Mouse (Mus musculus): ENCODE results near the gene Spg7.
A peak's percentile ranks its signal among the peaks of the same experiment; 100 is the strongest.
"Not testable (repeated sequence)": the region's sequence is repeated elsewhere in the genome, so short reads cannot be mapped to it uniquely, and the experiment has no call there.

The Spg7 gene

DNA sequence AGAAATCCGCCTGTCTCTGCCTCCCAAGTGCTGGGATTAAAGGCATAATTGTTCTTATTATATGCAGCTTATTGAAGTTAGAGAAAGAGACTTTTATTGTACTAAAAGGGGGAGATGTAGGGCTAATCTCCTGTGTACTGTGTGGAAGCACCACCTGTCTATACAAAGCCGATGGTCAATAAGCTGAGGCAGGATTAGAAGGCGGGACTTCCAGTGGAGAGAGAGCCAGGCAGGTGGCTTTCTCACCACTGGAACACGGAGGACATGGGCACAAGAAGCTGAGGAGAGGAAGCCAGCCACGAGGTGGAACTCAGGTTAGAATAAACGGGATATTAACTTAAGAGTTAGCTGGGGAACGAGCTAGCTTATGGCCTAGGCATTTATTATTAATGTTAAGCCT, at the start of gene Spg7:
Spg7 (plus strand) TSS at position 222 of the 400 bp plus-strand sequence.
- DNase-seq (ENCODE audit: low spot score in 2 of 2): no peak

DNA sequence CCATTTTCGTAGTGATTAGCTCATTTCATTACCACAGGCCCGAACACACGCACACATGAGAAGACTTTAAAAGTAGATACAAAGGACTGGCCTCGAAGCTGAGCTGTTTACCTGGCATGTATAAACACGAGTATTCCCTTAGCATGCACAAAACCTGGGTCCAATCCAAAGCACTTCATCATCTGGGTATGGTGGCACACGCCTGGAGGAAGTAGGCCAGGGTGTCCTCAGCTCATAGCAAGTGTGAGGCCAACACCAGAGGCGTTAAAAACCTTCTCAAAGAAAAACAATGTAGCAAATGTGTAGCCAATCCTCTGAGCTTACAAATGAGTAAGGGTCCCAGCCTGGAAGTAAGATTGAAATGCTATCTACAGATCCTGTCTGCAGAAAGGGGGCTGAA, 48.3 kb upstream of the Spg7 start:
- no peak for DNase-seq (ENCODE audit: low spot score in 2 of 2)

DNA sequence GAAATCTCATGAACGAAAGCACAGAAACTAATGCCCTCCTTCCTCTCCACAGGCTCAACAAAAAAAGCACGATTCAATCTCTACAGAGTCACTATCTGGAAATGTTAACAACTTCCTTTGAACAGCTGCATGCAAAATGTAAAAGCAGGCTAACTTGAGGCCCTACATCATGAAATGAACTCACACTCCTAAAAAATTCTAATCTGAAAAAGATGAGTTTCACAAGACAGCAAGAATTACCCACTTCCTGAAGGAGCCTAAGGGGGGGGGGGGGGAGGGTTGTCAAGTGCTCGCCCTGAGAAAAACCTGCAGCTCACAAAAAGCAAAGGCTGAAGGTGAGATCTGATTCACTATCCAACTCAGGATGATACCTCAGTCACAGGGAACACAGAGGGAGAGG, 47.7 kb upstream of the Spg7 start:
- no peak for DNase-seq (ENCODE audit: low spot score in 2 of 2)

DNA sequence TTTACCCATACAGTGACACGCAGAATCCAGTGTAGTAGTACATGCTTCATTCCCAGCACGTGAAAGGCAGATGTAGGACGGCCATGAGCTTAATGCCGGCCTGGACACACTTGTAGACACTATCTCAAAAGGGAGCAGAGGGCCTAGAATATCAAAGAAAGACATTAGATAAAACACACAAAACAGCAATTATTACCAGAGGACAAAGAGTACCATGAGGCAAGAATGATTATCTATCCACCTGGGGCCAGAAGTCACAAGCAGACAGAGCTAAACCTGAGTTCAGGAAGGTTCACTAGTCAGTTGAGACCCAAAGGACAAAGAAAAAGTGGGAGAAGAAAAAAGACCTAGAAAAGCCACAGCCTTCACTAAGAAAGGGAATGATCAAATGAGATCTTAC, 45.6 kb upstream of the Spg7 start:
- no peak for DNase-seq (ENCODE audit: low spot score in 2 of 2)

DNA sequence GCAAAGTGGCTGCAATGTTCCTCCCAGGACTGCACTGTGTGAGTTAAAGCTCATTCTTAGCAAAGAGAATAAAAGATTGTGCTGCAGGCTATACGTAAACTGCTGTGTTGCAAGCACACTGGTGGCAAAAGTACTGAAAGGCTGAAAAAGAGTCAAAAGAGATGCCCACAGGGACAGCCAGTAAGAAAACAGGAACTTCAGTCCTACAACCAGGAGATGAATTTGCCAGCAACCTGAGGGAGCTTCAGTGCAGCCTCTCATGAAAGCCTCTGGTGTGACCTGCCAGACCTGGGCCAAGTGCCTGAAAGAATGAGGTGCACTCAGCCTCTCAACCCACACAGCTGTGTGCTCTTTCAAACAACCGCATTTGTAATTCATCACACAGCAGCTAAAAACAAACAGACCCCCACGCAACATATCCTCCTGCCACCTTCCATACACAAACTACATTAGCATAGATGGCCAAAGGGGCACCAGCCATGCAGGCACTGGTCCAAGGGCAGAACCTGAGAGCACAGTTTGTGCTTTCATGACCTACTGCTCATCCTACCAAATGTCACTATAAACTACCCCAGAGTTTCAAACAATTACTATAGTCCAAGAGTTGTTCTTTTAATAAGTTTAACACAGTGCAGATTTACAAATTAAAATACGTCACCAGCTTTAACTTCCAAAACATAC, 44.1 kb upstream of the Spg7 start:
- no peak for DNase-seq (ENCODE audit: low spot score in 2 of 2)

DNA sequence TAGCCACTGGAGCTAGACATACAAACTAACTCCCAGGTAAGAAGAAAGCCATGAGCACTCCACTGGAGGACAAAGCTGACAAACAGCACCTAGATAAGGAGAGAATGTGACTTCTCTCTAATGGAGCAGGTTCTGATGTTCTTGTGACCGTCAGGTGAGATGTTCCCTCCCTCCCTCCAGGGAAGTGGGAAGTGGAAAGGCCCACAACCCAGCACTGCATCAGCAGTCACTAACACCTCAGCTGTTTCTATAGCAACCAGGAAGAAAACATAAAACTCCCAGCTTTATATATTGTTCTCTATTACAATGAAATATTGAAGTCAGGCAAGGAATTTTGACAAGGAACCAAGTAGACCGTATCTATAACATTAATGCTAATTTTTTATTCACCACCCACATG, 42.7 kb upstream of the Spg7 start:
- no peak for DNase-seq (ENCODE audit: low spot score in 2 of 2)

DNA sequence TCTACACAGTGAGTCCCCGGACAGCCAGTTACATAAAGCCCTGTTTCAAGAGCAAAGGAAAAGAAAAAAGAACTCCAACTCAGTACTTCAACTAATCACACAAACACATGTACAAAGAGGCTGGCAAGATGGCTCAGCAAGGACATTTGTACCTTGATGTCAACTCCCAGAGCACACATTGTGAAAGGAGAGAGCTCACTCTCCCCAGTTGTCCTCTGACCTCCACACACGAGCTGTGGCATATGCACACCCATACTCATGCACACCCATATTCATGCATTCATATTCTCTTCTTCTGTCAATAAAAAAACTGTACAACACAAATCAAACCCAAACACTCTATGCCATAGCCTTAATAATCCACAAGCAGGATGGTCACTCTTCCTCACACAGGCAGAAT, 41.9 kb upstream of the Spg7 start:
- DNase-seq (ENCODE audit: low spot score in 2 of 2): no peak

DNA sequence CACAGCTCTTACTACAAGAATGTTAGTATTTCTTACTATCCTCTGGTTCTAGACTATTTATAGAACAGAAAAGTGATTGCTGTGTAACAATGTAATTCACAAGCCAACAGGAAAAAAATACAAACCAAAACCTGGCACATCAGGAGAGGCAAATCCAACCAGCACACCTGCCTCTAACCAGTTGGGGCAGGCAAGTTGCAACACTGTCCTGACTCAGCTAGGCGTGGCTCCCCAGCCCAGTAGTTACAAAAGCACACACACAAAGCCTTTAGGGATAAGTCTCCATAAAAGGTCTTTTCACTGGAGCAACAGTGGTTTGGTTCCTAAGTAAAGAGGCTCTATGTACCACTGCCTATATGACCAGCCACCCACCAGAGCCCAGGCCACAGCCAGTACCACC, 41.5 kb upstream of the Spg7 start:
- DNase-seq (ENCODE audit: low spot score in 2 of 2): no peak

DNA sequence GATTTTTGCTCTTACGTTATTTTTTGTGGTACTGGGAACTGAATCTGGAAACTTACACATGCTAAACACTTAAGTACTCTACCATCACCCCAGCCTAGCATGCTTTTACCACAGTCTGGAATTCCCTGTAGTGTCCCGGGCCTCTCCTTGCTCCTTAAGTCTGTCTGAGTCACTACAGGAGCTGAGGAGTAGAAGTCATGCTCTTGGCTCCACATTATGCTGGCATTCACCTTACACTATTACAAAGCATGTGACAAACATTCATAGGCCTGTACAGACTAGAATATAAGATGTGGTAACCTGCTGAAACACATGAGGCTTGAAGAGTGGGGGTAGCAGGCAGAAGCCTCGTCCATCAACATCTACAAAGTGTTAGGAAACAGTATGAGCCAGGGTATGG, 40.0 kb upstream of the Spg7 start:
- DNase-seq (ENCODE audit: low spot score in 2 of 2): no peak

DNA sequence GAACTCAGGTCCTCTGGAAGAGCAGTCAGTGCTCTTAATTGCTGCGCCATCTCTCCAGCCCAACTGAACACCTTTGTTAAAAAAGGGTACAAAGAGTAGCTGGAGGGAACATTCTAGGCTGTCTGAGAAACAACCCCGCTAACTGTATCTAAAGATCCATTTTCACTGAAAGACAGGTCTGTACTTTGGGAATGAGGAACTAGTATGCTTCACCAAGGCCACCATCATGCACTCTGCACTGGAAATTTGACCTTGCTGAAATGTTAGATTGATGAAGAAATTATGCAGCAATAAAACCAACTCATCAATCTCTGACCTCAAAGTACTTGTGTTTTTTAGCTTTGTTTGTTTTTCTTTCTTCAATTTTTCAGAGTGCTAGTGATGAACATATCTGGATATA, 38.5 kb upstream of the Spg7 start:
- DNase-seq (ENCODE audit: low spot score in 2 of 2): no peak

DNA sequence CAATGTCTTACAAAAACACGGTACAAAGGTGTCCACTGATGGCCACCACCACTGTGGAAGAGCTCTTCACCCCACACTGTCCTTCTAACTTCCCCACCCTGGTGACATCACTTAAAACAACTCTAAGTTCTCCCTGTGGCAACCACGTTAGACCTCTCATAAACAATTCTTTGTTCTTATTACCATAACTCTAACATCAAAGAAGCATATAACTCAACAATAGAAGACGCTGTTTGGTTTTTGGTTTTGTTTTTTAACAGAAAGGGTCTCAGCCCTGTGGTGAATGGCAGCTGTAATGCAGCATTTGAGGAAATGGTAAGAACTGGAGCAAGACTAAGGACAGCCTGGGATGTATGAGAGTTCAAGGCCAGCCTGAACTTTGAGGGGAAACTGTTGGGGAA, 36.8 kb upstream of the Spg7 start:
- DNase-seq (ENCODE audit: low spot score in 2 of 2): no peak

DNA sequence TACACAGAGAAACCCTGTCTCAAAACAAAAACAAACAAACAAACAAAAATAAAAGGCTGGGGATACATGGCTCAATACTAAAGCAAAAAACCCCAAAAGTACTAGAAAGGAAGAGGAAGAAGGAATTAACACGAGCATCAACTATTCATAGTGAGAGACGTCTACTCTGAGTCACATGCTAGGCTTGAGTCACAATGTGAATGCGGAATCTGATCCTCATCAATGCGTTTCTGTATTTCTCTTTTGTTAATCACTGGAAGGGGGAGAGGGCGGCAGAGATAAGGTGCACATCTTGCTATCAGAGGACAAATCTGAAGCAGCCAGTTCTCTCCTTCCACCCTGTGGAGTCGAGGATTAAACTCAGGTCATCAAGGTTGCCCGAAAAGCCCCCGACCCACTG, 35.0 kb upstream of the Spg7 start:
- no peak for DNase-seq (ENCODE audit: low spot score in 2 of 2)

DNA sequence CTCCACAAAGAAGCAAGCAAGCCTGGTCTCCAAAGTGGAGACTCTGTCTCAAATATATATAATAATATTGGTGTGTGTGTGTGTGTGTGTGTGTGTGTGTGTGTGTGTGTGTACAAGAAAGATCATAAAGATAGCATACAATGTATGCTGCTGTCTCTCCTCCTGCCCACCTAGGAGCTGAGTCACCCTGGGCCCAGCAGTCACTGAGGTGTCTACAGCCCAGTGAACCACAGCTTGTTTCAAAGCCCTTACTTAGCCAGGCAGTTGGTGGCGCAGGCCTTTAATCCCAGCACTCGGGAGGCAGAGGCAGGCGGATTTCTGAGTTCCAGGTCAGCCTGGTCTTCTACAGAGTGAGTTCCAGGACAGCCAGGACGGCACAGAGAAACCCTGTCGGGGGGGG, 32.7 kb upstream of the Spg7 start:
- DNase-seq (ENCODE audit: low spot score in 2 of 2): not testable (repeated sequence)

DNA sequence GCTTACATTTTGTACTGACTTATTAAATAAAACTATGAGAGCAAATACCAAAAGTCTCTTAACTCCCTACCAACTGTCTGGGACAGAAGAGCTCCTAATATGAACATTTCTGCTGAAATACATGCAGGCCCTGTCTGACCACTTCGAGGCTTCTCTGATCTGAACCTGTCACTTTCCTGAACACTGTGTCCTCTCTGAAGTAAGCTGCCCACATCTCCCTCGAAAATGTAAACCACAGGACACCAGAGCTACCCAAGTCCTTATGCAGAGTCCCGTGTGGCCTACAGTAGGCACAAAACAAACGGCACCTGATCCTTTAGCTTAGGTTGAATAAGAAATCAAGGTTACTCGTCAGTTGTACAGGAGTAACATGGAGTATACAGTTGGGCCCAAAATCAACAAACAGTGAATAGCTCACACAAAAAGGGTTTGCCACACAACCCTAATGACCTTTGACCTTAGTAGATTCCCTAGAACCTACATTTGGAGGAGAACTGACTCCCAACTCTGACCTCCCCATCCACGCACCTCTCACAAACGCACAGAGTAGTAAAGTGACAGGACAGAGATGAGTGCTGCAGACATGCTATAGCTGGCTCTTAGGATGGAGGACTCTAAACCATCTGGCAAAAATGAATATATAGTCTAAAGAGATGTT, 31.3 kb upstream of the Spg7 start:
- DNase-seq (ENCODE audit: low spot score in 2 of 2): no peak

DNA sequence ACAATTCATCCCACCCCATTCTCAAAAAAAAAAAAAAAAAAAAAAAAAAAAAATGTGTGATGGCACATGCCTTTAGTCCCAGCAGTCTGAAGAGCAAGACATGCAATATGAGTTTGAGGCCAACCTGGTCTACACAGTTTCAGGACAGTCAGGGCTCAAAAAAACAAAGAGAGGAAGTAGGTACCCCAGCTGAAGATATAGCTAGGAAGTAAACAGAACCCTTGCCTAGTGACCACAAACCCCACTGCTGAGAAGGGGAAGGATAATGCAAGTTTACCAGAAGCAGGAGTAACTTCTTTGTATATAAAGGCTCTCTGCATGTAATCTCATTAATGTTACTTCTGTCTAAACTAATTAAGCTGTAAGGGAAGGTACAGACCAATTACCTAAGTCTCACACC, 30.0 kb upstream of the Spg7 start:
- no peak for DNase-seq (ENCODE audit: low spot score in 2 of 2)

DNA sequence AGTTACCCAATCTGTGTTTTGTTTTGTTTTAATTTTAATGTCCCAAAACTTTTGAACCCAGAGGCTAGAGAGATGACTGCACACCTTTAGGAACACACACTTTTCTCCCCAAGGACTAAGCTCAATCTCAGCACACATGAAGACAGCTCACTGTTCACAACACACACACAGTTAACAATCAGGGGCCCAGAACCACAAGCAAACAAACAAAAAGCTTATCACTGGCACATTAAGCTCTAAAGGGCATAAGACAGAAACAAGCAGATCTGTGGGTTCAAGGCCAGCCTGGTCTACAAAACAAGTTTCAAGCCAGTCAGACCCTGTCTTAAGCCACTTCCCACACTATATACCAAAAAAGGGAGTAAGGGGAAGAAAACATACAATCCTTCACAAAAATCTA, 29.3 kb upstream of the Spg7 start:
- DNase-seq (ENCODE audit: low spot score in 2 of 2): no peak

DNA sequence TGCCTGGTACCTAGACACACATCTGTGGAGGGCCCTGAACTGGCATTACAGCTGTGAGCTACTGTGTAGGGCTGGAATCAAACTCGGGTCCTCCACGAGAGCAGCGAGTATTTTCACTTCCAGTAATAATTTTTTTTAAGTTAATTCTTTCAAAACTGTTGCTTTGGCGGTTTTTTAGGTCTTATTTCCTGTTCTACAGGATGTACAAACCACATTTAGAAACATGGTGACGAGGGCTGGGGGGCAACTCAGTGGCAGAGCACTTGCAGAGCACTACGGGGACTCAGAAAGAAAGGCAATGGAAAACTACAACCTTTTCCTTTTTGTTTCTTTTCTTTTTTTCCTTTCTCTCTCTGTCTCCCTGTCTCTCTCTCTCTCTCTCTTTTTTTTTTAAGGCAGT, 28.6 kb upstream of the Spg7 start:
- peak in 1 of 2 experiments; percentile 33 for DNase-seq (ENCODE audit: low spot score in 2 of 2)

DNA sequence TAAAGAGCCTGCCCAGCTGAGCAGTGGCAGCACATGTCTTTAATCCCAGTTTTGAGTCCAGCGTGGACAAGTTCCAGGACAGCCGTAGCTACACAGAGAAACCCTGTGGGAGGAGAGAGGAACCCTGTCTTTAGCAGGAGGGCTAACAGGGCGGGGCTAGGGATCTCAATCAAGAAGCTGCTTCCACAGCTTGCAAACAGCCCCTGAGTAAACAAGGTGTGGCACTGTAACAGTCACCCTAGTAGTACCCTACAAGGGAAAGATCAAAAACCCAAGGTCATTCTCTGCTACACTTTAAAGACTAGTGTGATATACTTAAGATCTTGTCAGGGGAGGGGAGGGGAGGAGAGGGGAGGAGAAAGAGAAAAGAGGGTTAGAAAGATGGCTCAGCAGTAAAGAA, 25.8 kb upstream of the Spg7 start:
- peak; percentile 56 to 74 for DNase-seq (ENCODE audit: low spot score in 2 of 2)

DNA sequence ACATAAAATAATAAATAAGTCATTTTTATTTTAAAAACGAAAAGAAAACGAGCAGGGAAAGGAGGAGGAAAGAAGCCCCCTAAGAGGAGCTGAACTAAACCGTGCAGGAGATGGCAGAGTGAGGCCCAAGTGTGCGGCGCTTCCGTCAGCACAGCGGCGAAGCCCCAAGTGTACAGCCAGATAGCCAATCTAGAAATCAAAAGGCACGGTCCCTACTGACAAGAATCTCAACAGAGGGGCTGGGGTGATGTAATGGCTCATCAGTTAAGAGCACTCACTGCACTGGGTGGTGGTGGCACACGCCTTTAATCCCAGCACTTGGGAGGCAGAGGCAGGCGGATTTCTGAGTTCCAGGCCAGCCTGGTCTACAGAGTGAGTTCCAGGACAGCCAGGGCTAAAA, 25.3 kb upstream of the Spg7 start:
- DNase-seq (ENCODE audit: low spot score in 2 of 2): no peak

DNA sequence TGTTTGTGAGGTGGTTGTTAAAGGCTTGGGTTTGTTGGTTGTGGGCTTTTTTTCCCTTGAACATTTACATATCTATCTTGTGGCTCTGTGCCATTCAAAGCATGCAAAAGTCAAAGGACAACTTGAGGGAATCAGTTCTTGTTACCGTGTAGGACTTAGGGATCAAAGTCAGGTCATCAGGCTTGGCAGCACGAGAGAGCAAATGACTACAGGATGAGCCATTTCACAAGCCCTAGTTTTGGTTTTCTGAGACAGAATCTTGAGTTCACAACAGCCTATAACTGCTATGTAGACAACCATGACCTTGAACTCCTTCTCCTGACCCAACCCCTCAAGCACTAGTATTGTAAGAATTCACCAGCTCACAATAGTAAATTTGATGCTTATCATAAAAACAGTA, 24.4 kb upstream of the Spg7 start:
- DNase-seq (ENCODE audit: low spot score in 2 of 2): no peak

DNA sequence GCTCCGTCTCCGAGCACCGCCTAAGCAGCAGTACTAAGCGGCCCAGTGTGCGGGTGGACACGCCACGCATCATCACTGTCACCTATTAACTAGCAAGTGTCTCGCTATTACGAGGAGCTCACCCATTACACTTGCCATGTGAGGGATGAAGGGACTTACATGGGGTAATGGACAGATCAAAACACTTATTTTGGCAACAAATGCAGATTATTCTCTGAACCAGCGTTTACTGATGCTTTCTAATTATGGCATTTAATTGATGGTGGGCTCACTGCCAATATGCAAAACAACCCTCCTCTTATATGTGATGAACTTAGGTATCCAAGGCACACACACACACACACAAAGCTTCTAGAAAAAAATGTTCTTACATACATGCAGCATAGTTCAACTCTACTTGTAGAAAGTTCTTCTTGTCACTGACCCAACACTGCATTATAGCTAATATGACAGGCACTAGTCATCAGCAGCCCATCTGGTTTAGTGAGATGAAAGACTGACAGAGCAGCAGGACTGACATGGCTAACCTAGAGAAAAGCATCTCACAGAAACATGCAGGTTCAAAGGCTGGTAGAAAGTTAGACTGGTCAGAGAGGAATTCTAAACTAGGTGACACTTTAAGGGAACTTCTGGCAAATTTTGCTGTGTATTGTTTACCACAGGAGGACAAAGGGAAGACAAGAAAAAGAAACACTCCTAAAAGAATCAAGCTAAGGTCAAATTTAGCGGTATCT, 23.2 kb upstream of the Spg7 start:
- DNase-seq (ENCODE audit: low spot score in 2 of 2): no peak

DNA sequence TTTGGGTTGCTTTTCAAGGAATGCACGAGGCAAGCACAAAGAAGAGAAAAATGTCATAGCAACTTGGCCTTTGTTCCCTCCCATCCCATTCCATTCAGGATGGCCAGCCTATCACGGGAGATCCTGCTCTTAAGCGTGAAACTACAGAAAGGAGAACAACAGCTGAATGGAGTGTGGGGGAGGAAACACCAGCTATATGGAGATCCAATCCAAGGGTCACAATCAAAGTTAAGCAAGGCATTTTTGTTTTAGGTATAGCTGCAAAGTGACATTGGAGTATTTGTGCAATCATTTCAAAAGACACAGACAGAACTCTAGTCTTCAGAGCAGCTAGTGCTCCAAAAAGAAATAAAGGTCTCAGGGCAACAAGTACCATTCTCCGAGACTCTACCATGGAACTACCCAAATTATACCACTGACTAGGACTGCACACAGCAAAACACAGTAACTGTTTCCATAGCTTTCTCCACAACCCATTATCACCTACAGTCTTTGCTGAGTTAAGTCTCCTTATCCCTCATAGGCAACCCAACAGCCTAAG, 22.6 kb upstream of the Spg7 start:
- no peak for DNase-seq (ENCODE audit: low spot score in 2 of 2)

All from spleen, postnatal 4 days (tissue).